Mouse (Mus musculus): ENCODE measurements around the gene Timp2. TPM values are rescaled to one million over a fixed set of nuclear protein-coding genes. Genes with fewer than 3 reads are reported as not detected.

Timp2 gene
- polyA plus RNA-seq, 1 experiment, result 967 TPM

DNA sequence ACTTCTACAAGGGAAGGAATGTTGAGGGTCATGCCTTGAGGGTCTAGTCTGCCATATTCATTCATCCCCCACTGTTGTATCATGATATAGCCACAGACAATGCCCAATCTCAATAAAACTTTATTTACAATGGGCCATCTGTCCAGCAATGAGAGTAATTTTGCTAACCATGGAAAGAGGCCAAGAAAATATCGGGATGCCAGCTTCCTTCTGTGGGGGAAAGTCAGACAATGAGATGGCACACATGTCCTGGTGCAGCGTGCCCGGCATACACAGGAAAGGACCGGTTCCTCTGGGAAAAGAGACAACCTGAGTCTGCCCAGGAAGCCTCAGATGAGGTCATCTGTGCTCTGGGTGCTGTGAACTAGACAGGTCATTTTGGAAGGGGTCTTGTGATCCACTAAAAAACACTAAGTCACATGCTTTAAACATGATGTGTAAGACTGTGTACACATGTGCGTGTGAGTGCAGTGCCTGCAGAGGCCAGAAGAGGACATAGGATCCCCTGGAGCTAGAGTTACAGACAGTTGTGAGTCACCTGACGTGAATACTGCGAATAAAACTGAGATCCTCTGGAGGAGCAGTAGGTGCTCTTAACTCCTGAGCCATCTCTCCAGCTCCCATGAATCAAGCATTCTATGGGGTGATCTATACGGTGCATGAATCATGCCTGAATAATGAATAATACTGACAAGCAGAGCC, 9.0 kb downstream of the Timp2 start:
- H3K4me3 ChIP-seq (ENCODE audit: insufficient read depth, low read length), result no peak overlapping the region
- TF ChIP-seq CTCF (IDR thresholded peaks at IDR 0.05; ENCODE audit: borderline replicate concordance, insufficient read depth, low read length) (peak; percentile 26; the same call in 1 of the 2 replicates), POLR2A (IDR thresholded peaks at IDR 0.05; ENCODE audit: low read depth, low read length) (no peak)
- peaks cover 69% of the 10 kb centered on the region for H3K4me1 ChIP-seq (ENCODE audit: control insufficient read depth, insufficient read depth, low read length)
- peak overlapping the region; percentile 51 for H3K27ac ChIP-seq (ENCODE audit: insufficient read depth, low read length)

DNA sequence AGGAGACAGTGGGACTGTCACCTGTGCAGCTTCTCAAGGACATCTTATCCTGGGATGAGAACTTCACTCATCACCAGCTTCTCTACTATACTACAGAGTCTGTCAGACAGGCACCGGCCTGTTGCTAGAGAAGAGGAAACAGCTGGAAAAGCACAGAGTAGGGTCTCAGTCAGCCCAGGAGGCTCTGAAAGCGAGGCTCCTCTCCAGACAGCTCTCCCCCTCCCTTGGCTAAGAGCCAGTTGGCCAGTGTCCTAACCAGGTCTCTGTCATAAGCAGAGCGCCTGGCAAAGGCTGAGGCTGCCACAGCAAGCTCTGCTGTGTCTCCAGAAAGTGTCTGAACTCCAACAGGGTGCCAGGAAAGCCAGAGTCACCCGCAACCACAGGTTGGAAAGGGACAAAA, 9.8 kb downstream of the Timp2 start:
- TF ChIP-seq CTCF (IDR thresholded peaks at IDR 0.05; ENCODE audit: borderline replicate concordance, insufficient read depth, low read length) (no peak), POLR2A (IDR thresholded peaks at IDR 0.05; ENCODE audit: low read depth, low read length) (no peak)
- H3K27ac ChIP-seq (ENCODE audit: insufficient read depth, low read length), result no peak overlapping the region
- H3K4me1 ChIP-seq (ENCODE audit: control insufficient read depth, insufficient read depth, low read length), result peaks cover 63% of the 10 kb centered on the region
- no peak overlapping the region for H3K4me3 ChIP-seq (ENCODE audit: insufficient read depth, low read length)

DNA sequence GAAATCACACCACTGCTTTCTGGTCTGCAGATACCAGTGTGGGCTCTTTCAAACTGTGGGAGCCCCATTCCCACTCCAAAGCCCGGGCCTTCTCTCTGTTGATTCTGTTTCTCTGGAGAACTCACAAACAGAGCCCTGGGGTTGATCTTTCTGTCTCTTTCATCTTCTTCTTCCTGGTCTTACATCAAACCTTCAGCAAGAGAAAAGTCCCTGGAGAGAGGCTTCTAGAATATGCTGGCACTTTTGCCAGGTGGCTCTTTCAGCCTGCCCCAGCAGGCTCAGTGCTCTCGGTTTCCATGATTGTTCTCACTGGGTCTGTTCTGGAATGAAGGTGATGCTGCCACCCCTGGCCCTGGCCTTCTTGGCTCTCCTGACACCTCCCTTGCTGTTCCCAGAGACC, 11.9 kb downstream of the Timp2 start:
- Histone ChIP-seq H3K27ac (ENCODE audit: insufficient read depth, low read length) (no peak overlapping the region), H3K4me3 (ENCODE audit: insufficient read depth, low read length) (no peak overlapping the region), H3K4me1 (ENCODE audit: control insufficient read depth, insufficient read depth, low read length) (peaks cover 43% of the 10 kb centered on the region)
- TF ChIP-seq POLR2A (IDR thresholded peaks at IDR 0.05; ENCODE audit: low read depth, low read length) (no peak), CTCF (IDR thresholded peaks at IDR 0.05; ENCODE audit: borderline replicate concordance, insufficient read depth, low read length) (no peak)

DNA sequence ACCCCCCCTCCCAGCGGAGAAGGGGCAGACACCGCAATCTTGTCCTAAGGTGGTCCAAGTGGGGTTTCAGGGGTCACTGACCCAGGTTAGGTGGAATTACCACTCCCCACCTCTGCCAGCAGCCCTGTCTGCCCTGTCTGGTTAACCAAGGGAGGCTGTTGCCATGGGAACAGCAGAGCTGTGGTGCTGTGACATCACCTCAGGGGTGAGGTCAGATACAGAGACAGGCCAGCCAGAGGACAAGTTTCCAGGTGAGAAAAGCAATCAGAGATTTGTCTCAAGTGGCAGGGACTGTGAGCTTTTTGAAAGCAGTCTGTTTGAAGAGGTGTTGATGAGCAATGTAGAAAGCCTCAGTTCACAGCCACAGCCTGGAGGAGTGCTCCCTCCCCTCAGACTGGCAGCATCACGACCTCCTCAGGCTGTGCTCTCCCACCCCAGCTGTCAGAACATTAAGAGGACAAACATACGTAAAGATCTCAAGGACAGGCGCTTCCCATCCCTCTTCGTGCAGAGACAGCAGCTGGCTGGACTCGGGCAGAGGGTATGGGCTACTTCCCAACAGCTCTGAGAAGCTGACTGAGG, 13.0 kb downstream of the Timp2 start, which contains the start of gene Cep295nl:
Cep295nl (minus strand) TSS at position 101 of the 582 bp plus-strand sequence.
- Histone ChIP-seq H3K4me1 (ENCODE audit: control insufficient read depth, insufficient read depth, low read length) (peaks cover 40% of the 10 kb centered on the region), H3K4me3 (ENCODE audit: insufficient read depth, low read length) (no peak within 1 kb of the TSS), H3K27ac (ENCODE audit: insufficient read depth, low read length) (no peak within 1 kb of the TSS)
- TF ChIP-seq CTCF (IDR thresholded peaks at IDR 0.05; ENCODE audit: borderline replicate concordance, insufficient read depth, low read length), result no peak
- TF ChIP-seq POLR2A (IDR thresholded peaks at IDR 0.05; ENCODE audit: low read depth, low read length), result no peak

DNA sequence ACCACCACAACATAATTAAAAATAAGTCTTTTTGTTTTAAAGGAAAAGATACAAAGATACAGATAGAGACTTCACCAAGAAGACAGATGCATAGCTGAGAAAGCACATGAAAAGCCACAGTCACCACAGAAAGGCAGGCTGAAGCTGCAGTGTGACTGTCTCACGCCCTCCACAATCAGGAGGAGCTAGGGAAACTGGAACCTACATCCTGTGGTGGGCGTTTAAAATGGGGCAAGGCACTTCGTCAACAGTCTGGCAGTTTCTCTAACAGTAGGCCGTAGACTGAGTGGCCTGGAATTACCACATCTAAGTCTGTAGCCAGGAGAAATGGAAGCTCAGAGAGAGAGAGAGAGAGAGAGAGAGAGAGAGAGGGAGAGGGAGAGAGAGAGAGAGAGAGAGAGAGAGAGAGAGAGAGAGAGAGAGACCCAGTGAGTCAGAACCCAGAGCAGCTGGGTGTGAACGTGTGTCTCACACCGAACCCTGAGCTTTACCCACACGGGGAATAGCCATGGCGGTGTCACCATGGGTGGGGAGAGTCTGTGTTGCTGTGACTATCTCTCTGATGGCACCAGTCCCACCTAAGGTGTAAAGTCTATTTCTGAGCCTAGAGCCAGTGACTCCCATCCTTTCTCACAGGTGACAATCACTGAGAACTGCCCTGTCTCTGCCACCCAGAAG, 17.9 kb downstream of the Timp2 start:
- Histone ChIP-seq H3K4me3 (ENCODE audit: insufficient read depth, low read length) (no peak overlapping the region), H3K27ac (ENCODE audit: insufficient read depth, low read length) (peak overlapping the region; percentile 65), H3K4me1 (ENCODE audit: control insufficient read depth, insufficient read depth, low read length) (peaks cover 7% of the 10 kb centered on the region)
- TF ChIP-seq CTCF (IDR thresholded peaks at IDR 0.05; ENCODE audit: borderline replicate concordance, insufficient read depth, low read length), result no peak
- no peak for TF ChIP-seq POLR2A (IDR thresholded peaks at IDR 0.05; ENCODE audit: low read depth, low read length)

DNA sequence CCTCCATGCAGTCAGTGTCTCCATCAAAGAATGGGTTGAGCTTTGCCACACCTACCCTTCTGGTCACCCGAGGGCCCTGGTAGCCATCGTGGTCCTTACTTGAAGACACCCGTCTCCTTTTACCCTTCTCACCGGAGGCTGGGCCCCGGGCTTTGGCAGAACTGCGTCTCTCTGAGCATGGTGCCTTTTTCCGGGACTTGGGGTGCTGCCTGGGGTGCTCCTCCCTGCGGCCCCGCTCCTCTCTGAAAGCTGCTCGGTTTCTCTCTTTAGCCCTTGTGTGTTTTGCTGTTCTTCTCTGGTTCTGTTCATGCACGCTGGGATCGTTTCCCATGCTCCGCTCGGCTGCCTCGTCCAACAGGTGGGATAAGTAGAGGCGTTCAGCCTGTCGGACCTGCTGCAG, 22.1 kb downstream of the Timp2 start:
- Histone ChIP-seq H3K4me3 (ENCODE audit: insufficient read depth, low read length) (no peak overlapping the region), H3K4me1 (ENCODE audit: control insufficient read depth, insufficient read depth, low read length) (peaks cover 11% of the 10 kb centered on the region), H3K27ac (ENCODE audit: insufficient read depth, low read length) (no peak overlapping the region)
- no peak for TF ChIP-seq POLR2A (IDR thresholded peaks at IDR 0.05; ENCODE audit: low read depth, low read length)
- TF ChIP-seq CTCF (IDR thresholded peaks at IDR 0.05; ENCODE audit: borderline replicate concordance, insufficient read depth, low read length), result no peak

DNA sequence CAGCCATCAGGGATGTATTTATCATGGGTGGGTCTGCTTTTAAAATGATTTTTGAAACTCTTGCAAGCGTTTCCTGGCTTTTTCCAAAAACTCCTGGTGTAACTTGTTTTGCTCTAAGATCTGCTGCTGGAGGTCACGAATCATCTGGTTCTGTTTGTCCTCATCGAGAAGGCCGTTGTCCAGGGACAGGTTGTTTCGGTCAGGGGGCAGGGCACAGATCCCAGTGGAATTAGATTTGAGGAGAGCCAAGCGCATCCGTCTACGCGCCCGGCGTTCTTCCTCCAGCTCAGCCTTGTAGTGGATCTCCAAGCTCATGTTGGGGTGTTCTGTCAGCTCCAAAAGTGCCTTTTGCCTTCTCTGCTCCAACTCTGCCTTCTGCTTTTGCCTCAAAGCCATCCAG, 23.2 kb downstream of the Timp2 start:
- H3K4me3 ChIP-seq (ENCODE audit: insufficient read depth, low read length), result no peak overlapping the region
- TF ChIP-seq CTCF (IDR thresholded peaks at IDR 0.05; ENCODE audit: borderline replicate concordance, insufficient read depth, low read length), result no peak
- H3K4me1 ChIP-seq (ENCODE audit: control insufficient read depth, insufficient read depth, low read length), result peaks cover 11% of the 10 kb centered on the region
- H3K27ac ChIP-seq (ENCODE audit: insufficient read depth, low read length), result no peak overlapping the region

DNA sequence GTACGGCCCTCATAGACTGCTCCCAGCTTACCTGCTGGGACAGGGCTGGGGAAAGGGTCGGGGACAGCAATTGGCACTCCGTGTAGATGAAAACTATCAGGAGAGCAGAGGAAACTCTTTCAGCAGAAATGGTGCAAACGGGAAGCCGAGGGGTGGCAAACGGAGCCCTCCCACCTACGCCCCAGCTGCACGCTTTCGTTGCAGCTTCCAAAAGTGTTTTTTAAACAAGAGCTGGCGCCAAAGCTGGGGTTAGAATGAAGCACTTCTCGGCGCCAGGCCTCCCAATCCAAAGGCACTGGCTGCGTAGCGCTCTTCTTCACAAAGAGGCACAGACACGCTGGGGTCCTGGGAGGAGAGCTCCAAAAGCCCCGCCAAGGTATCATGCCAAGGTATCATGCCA, 24.8 kb downstream of the Timp2 start:
- Histone ChIP-seq H3K27ac (ENCODE audit: insufficient read depth, low read length) (no peak overlapping the region), H3K4me1 (ENCODE audit: control insufficient read depth, insufficient read depth, low read length) (peaks cover 17% of the 10 kb centered on the region), H3K4me3 (ENCODE audit: insufficient read depth, low read length) (no peak overlapping the region)
- TF ChIP-seq CTCF (IDR thresholded peaks at IDR 0.05; ENCODE audit: borderline replicate concordance, insufficient read depth, low read length) (no peak), POLR2A (IDR thresholded peaks at IDR 0.05; ENCODE audit: low read depth, low read length) (no peak)

DNA sequence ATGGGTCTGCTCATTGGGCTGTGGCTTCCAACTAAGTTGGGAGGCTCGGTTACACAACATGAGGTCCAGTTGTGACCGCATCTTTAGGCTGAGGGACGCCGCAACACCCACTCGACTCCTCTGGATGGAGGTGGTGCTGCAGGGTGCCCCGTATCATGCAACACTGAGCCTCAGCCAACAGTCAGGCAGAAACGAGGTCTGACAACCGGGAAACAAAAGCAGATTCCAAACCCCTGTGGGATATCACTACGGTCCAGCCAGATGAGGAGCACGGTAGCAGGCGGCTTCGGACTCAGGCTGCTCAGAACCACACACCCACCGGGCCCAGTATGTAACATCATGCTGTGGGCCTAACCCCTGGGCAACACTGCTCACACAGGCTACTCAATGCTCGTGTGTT, 25.2 kb downstream of the Timp2 start:
- peaks cover 20% of the 10 kb centered on the region for H3K4me1 ChIP-seq (ENCODE audit: control insufficient read depth, insufficient read depth, low read length)
- no peak for TF ChIP-seq CTCF (IDR thresholded peaks at IDR 0.05; ENCODE audit: borderline replicate concordance, insufficient read depth, low read length)
- no peak for TF ChIP-seq POLR2A (IDR thresholded peaks at IDR 0.05; ENCODE audit: low read depth, low read length)
- H3K27ac ChIP-seq (ENCODE audit: insufficient read depth, low read length), result no peak overlapping the region; the same call in 1 of the 2 replicates
- no peak overlapping the region for H3K4me3 ChIP-seq (ENCODE audit: insufficient read depth, low read length)

DNA sequence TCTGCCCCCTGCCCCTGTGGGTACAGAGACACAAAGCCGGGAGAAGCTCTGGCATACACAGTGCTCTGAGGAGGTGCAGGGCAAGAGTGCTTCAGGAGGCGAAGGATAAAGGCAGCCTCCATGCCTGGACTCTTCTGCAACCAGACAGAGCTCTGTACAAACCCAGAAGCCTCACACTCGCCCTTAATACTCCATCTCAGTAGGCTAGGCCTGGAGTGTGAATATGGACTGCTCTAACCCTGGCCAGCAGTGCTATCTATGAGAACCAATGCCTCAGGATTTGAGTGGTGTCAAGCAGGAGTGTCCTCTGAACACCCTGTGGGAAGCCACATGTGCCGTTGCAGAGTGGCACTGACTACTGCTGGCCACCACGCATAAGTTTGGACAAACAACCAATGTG, 26.6 kb downstream of the Timp2 start:
- Histone ChIP-seq H3K4me1 (ENCODE audit: control insufficient read depth, insufficient read depth, low read length) (peaks cover 24% of the 10 kb centered on the region), H3K27ac (ENCODE audit: insufficient read depth, low read length) (peak overlapping the region; percentile 85; the same call in 1 of the 2 replicates), H3K4me3 (ENCODE audit: insufficient read depth, low read length) (no peak overlapping the region)
- TF ChIP-seq CTCF (IDR thresholded peaks at IDR 0.05; ENCODE audit: borderline replicate concordance, insufficient read depth, low read length) (no peak), POLR2A (IDR thresholded peaks at IDR 0.05; ENCODE audit: low read depth, low read length) (no peak)

Measured in embryonic fibroblast, embryonic 13.5 days (primary cell).